Mouse (Mus musculus): ENCODE data around the gene Fnd3c2. TPM values are rescaled to one million over a fixed set of nuclear protein-coding genes. Genes with fewer than 3 reads are reported as not detected.
"Not testable (repeated sequence)": the region's sequence is repeated elsewhere in the genome, so short reads cannot be mapped to it uniquely, and the experiment has no call there.

Gene Fnd3c2
- not detected for total RNA-seq (2018; cell fraction: chromatin; rRNA removed)
- total RNA-seq (2018; cell fraction: cytosol; rRNA removed) = not detected
- total RNA-seq (2018; cell fraction: nucleus; rRNA removed) = not detected
- not detected in 3 replicates for polyA plus RNA-seq (2018)

DNA sequence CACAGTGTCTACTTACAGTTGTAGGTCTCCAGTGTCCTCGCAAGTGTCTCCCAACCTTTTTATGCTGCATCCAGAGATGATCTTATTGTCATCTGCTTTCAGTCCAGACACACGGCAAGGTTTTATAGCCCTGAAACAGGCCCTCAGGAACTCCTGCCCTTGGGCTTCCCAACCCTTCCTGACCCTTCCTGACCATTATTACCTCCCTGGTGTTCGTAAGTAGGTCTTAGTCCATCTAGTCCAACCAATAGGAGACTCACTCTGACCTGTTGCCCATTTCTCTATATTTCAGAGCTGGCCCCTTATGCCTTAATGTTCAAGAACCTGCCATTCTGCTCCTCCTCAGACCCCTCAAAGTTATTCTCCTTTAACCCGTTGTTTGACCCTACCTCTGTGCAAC lies at the start of gene Fnd3c2:
Gene Fnd3c2, minus strand, starts transcription at position 101 of the 400 bp plus-strand sequence.
- H3K36me3 ChIP-seq (ENCODE audit: inconsistent target) = no peaks in the 10 kb centered on the region
- WGBS (ENCODE audit: missing documents) = 94% methylated on average over 4 of the region's 4 CpGs
- H3K79me2 ChIP-seq (ENCODE audit: inconsistent target) = no peaks in the 10 kb centered on the region
- no peak within 1 kb of the TSS for H3K27ac ChIP-seq
- H3K4me3 ChIP-seq (ENCODE audit: inconsistent target) = no peak within 1 kb of the TSS

DNA sequence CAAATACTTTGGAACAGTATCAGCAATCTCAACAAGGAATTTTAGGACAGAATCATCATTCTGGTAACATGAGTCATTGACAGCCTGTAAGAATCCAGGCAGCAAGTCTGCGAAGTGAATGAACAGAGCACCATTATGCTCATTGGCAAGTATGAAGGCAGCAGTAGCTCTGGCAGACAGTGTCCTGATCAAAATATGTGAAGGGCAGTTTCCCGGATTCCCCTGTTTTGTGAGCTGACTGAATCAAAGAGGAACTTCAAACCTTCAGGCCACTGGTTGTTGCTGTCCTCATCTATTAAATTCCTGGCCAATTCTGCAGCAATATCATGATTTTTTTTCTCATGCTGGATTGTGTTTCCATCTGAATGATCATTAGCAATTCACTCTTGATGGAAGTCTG lies 29.3 kb upstream of the Fnd3c2 start:
- Histone ChIP-seq H3K79me2 (ENCODE audit: inconsistent target) (no peaks in the 10 kb centered on the region), H3K27ac (no peak overlapping the region), H3K4me3 (ENCODE audit: inconsistent target) (no peak overlapping the region), H3K36me3 (ENCODE audit: inconsistent target) (no peaks in the 10 kb centered on the region)
- 94% methylated on average over 2 of the region's 2 CpGs for WGBS (ENCODE audit: missing documents)

DNA sequence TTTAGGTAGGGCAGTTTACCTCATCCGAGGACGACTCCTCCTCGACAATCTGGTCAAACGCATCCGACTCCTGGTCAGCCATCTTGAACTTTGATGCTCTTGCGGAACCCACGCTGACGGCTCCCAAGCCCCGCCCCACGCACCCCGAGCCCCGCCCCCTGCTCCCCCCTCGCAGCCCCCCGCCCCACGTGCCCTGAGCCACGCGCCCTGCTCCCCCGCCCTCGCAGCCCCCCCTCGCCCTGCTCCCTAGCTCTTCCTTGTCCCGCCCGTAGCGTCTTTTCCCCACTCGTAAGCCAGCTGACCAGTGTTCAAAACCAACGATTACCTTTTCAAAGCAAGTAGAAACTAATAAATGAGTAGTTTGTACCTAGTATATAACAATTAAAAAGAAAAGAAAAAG lies 34.1 kb downstream of the Fnd3c2 start, which contains the start of gene Taf9b:
Gene Taf9b, minus strand, starts transcription at position 101 of the 400 bp plus-strand sequence.
- WGBS (ENCODE audit: missing documents) = 96% methylated on average over 7 of the region's 25 CpGs
- H3K79me2 ChIP-seq (ENCODE audit: inconsistent target) = no peaks in the 10 kb centered on the region
- H3K4me3 ChIP-seq (ENCODE audit: inconsistent target) = peak within 1 kb of the TSS; percentile 22; the same call in 1 of the 2 replicates
- H3K27ac ChIP-seq = no peak within 1 kb of the TSS
- H3K36me3 ChIP-seq (ENCODE audit: inconsistent target) = no peaks in the 10 kb centered on the region

- WGBS (ENCODE audit: missing documents) = 28% methylated on average over 50 of the region's 60 CpGs
- Histone ChIP-seq H3K36me3 (ENCODE audit: inconsistent target) (no peaks in the 10 kb centered on the region), H3K4me3 (ENCODE audit: inconsistent target) (peak overlapping the region; percentile 22), H3K79me2 (ENCODE audit: inconsistent target) (no peaks in the 10 kb centered on the region), H3K27ac (no peak overlapping the region)
Observed at GRCm38 (mm10) chrX:106219171-106220032, 35.8 kb downstream of the Fnd3c2 start.

DNA sequence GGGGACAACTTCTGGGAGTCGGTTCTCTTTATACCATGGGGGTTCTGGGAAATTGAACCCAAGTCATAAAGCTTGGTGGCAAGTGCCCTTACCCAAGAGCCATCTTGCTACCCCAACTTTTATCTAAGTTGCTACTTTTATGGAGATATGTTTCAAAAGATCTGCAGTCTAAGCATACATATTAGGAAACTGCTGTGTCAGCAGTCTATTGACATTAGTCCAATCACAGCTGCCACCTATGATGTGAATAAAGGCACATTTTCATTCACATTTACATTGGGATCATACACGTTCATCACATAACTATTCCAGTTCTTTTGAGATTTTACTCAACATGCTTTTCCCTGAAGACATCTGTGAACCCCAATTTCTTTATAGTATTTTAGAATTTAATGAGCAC lies 46.1 kb downstream of the Fnd3c2 start:
- H3K4me3 ChIP-seq (ENCODE audit: inconsistent target) = no peak overlapping the region
- 85% methylated on average over 2 of the region's 2 CpGs for WGBS (ENCODE audit: missing documents)
- H3K27ac ChIP-seq = no peak overlapping the region
- H3K36me3 ChIP-seq (ENCODE audit: inconsistent target) = no peaks in the 10 kb centered on the region
- no peaks in the 10 kb centered on the region for H3K79me2 ChIP-seq (ENCODE audit: inconsistent target)

DNA sequence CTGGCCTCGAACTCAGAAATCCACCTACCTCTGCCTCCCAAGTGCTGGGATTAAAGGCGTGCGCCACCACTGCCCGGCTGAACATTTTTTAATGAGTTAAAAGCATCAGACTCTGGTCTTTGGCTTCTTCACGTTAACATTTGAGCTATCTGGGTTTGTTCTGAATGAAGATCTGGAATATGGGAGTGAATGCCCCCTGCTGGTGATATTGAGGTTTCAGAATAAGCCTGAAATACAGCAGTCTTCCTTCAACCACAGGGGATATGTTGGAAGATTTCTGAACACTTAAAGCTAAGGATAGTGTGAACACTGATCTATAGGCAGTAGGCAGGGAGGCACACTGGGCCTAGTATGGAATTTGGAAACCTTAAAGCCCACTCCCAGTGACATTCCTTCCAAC lies 56.3 kb downstream of the Fnd3c2 start:
- WGBS (ENCODE audit: missing documents) = 82% methylated on average over 5 of the region's 5 CpGs
- Histone ChIP-seq H3K36me3 (ENCODE audit: inconsistent target) (no peaks in the 10 kb centered on the region), H3K79me2 (ENCODE audit: inconsistent target) (peaks cover 35% of the 10 kb centered on the region), H3K27ac (no peak overlapping the region), H3K4me3 (ENCODE audit: inconsistent target) (no peak overlapping the region)

GRCm38 (mm10) chrX:106197308-106197707 lies 57.9 kb downstream of the Fnd3c2 start:
- 50% methylated on average over 4 of the region's 5 CpGs for WGBS (ENCODE audit: missing documents)
- H3K79me2 ChIP-seq (ENCODE audit: inconsistent target) = peaks cover 50% of the 10 kb centered on the region
- H3K36me3 ChIP-seq (ENCODE audit: inconsistent target) = no peaks in the 10 kb centered on the region
- no peak overlapping the region for H3K27ac ChIP-seq
- no peak overlapping the region for H3K4me3 ChIP-seq (ENCODE audit: inconsistent target)

DNA sequence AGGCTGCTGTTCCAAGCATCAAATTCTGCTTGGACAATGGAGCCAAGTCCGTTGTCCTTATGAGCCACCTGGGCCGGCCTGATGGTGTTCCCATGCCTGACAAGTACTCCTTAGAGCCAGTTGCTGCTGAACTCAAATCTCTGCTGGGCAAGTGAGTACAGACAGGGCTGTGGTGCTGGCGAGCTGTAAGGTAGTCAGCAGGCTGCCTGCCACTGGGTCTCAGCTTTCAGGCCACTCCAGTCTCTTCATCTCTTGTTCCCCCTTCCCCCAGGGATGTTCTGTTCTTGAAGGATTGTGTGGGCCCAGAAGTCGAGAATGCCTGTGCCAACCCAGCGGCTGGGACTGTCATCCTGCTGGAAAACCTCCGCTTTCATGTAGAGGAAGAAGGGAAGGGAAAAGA lies 60.8 kb downstream of the Fnd3c2 start:
- WGBS (ENCODE audit: missing documents) = 89% methylated on average over 1 of the region's 6 CpGs
- H3K79me2 ChIP-seq (ENCODE audit: inconsistent target) = peaks cover 79% of the 10 kb centered on the region
- H3K36me3 ChIP-seq (ENCODE audit: inconsistent target); H3K4me3 ChIP-seq (ENCODE audit: inconsistent target); H3K27ac ChIP-seq: not testable (repeated sequence)

DNA sequence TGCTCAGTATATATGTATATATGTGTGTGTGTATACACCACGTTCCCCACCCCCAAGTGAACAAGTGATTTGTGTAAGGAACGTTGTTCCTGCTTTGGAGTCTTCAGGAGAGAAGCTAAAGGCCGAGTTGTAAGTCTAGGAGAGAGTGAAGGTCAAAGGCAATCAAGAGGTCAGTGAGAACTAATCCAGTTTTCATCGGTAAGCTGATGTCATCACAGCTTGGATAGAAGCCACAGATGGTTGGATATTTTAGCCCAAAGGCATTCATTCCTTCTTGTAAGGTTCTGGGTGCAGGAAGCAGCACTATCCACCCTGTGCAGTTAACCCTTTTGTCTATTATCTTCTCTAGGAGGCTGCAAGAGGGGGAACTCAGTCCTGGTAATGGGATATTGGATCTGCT lies 65.1 kb downstream of the Fnd3c2 start:
- WGBS (ENCODE audit: missing documents) = 61% methylated on average over 4 of the region's 4 CpGs
- Histone ChIP-seq H3K4me3 (ENCODE audit: inconsistent target) (peak overlapping the region; percentile 69), H3K27ac (peak overlapping the region; percentile 79), H3K36me3 (ENCODE audit: inconsistent target) (no peaks in the 10 kb centered on the region), H3K79me2 (ENCODE audit: inconsistent target) (peaks cover 77% of the 10 kb centered on the region)

DNA sequence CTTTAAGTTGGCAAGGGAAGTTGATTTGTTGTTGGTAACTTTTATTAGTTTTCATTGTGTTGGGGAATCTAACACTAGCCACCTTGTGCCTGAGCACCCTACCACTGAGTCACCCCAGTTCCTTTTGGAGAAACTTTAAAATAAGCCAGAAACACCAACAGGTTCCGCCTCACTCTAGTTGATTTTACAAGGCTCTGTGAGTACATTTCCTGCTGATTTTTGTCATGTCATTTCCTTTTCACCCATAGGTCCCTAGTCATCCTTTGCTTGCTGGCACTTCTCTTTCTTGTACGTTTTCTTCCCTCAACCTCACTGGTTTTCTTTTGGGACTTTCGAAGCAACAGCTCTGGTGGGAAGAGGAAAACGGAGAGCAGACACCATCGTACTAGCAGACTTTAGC lies 65.8 kb downstream of the Fnd3c2 start:
- peak overlapping the region; percentile 69 for H3K4me3 ChIP-seq (ENCODE audit: inconsistent target)

DNA sequence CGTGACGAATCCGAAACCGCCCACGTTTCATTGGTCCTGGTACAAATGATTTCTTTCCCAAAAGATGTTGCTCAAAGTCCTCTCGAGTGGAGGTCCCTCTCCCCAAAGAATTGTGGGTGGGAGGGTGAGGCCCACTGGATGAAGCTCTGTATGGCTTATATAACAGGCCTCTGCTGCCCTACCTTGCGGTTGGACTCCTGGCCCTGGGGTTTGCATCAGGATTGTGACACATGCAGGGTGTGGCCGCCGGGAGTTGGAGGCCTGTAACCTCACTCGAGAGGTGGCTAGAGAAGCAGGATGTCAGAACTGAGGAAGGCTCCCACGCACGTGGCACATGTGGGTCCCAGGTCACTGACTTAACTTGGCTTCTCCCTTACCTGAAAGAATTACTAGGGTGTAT lies 67.4 kb downstream of the Fnd3c2 start:
- Histone ChIP-seq H3K79me2 (ENCODE audit: inconsistent target) (peaks cover 53% of the 10 kb centered on the region), H3K27ac (peak overlapping the region; percentile 79), H3K4me3 (ENCODE audit: inconsistent target) (peak overlapping the region; percentile 69), H3K36me3 (ENCODE audit: inconsistent target) (no peaks in the 10 kb centered on the region)
- WGBS (ENCODE audit: missing documents) = 24% methylated on average over 9 of the region's 12 CpGs

More for the DNA sequence above, 65.8 kb downstream of the Fnd3c2 start:
- Histone ChIP-seq H3K27ac (peak overlapping the region; percentile 79), H3K79me2 (ENCODE audit: inconsistent target) (peaks cover 69% of the 10 kb centered on the region), H3K36me3 (ENCODE audit: inconsistent target) (no peaks in the 10 kb centered on the region)
- WGBS (ENCODE audit: missing documents) = 45% methylated on average over 5 of the region's 5 CpGs

DNA sequence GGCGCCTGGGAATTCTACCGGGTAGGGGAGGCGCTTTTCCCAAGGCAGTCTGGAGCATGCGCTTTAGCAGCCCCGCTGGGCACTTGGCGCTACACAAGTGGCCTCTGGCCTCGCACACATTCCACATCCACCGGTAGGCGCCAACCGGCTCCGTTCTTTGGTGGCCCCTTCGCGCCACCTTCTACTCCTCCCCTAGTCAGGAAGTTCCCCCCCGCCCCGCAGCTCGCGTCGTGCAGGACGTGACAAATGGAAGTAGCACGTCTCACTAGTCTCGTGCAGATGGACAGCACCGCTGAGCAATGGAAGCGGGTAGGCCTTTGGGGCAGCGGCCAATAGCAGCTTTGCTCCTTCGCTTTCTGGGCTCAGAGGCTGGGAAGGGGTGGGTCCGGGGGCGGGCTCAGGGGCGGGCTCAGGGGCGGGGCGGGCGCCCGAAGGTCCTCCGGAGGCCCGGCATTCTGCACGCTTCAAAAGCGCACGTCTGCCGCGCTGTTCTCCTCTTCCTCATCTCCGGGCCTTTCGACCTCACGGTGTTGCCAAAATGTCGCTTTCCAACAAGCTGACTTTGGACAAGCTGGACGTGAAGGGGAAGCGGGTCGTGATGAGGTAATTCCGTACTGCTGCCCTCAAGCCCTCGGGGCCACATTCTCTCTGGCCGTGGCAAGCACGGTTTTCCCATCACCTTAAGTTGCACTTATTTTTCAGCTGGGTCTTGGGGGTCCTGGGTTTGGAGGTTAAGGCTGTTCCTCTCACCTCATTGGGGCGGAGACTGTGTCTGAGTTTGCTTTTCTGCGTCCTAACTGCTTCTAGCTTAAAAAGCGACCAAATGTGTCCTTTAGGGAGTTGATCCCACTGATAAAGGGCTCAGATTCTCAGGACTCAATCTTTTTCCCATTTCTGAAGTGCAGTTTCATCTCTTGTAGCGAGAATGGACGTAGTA lies 68.2 kb downstream of the Fnd3c2 start, which contains the start of gene Pgk1:
Gene Pgk1, plus strand, starts transcription at position 388 of the 937 bp plus-strand sequence.
- Histone ChIP-seq H3K79me2 (ENCODE audit: inconsistent target) (peaks cover 46% of the 10 kb centered on the region), H3K4me3 (ENCODE audit: inconsistent target) (peak within 1 kb of the TSS; percentile 69), H3K27ac (peak within 1 kb of the TSS; percentile 79), H3K36me3 (ENCODE audit: inconsistent target) (no peaks in the 10 kb centered on the region)
- 21% methylated on average over 34 of the region's 55 CpGs for WGBS (ENCODE audit: missing documents)

DNA sequence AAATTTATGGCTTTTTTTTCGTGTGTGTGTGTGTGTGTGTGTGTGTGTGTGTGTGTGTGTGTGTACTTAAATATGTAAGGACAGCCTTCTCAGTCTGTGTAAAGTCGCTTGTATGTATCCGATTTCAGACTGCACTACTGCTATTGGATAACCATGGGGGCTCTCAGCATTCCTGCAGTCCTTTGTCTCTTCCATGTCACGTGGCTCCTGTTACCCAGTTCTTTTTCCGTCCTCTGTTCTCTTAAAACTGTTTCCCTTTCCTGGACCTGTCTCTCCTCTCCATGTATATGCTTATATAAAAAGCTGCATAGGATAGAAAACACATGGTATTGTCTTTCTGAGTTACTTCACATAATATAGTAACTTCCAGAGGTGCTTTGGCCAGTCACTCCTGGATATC lies 69.5 kb downstream of the Fnd3c2 start:
- H3K4me3 ChIP-seq (ENCODE audit: inconsistent target) = no peak overlapping the region
- peaks cover 33% of the 10 kb centered on the region for H3K79me2 ChIP-seq (ENCODE audit: inconsistent target)
- no peaks in the 10 kb centered on the region for H3K36me3 ChIP-seq (ENCODE audit: inconsistent target)
- 71% methylated on average over 5 of the region's 5 CpGs for WGBS (ENCODE audit: missing documents)
- H3K27ac ChIP-seq = peak overlapping the region; percentile 50
